Mouse (Mus musculus) small intestine, adult 2 months (tissue): ENCODE results near the gene Cyp1a2. TPM values are rescaled to one million over a fixed set of nuclear protein-coding genes. Genes with fewer than 3 reads are reported as not detected.

Experiments used
- H3K27ac ChIP-seq: fragments of 200-500 bp; 2 replicates; pipeline ENCODE4 v1.5.1; 2012; ENCODE audit warnings: low read depth, low read length, control low read depth, inconsistent platforms; ENCODE audit not compliant: insufficient read depth
- H3K27me3 ChIP-seq: fragments of 200-500 bp; 2 replicates; pipeline ENCODE4 v1.6.1; 2012; ENCODE audit warnings: mild to moderate bottlenecking, moderate library complexity, low read length, inconsistent platforms; ENCODE audit not compliant: control insufficient read depth, insufficient read depth
- H3K36me3 ChIP-seq: fragments of 200-500 bp; 2 replicates; pipeline ENCODE4 v1.6.1; 2012; ENCODE audit warnings: mild to moderate bottlenecking, low read length, control low read depth, inconsistent platforms; ENCODE audit not compliant: control insufficient read depth, insufficient read depth
- H3K4me1 ChIP-seq: fragments of 200-500 bp; 2 replicates; pipeline ENCODE4 v1.6.1; 2012; ENCODE audit warnings: low read length, inconsistent platforms, mixed read lengths; ENCODE audit not compliant: control insufficient read depth, insufficient read depth, insufficient read length
- H3K4me3 ChIP-seq: fragments of 200-500 bp; 2 replicates; pipeline ENCODE4 v1.5.1; 2012; ENCODE audit warnings: low read depth, mild to moderate bottlenecking, control low read depth, inconsistent platforms, low read length, moderate library complexity
- CTCF ChIP-seq: fragments of 200-500 bp; IDR thresholded peaks from 2 replicates; pipeline ENCODE4 v1.5.1; 2012; ENCODE audit warnings: low read depth, mild to moderate bottlenecking, control low read depth, inconsistent platforms, low read length, moderate library complexity, mixed read lengths; ENCODE audit not compliant: insufficient replicate concordance, insufficient read length; ENCODE audit errors: extremely low read depth
- POLR2A ChIP-seq: fragments of 200-500 bp; IDR thresholded peaks from 2 replicates; pipeline ENCODE4 v1.6.1; 2012; ENCODE audit warnings: low read depth, mild to moderate bottlenecking, control low read depth, inconsistent platforms, low read length, moderate library complexity
- WGBS: fragments of 180-500 bp; shearing (Covaris S2); methylation state at CpG from one replicate; pipeline ENCODE4 v1.1.7; 2018; 5-methylcytosine and 5-hydroxymethylcytosine counted together
- polyA plus RNA-seq: library from polyadenylated mRNA; depleted of rRNA; stranded (reverse); fragments of >200 nt; gene quantifications from 2 replicates; pipeline ENCODE4 v1.2.3, GENCODE M21; 2012

Gene Cyp1a2
- polyA plus RNA-seq, 1 experiment = not detected

DNA sequence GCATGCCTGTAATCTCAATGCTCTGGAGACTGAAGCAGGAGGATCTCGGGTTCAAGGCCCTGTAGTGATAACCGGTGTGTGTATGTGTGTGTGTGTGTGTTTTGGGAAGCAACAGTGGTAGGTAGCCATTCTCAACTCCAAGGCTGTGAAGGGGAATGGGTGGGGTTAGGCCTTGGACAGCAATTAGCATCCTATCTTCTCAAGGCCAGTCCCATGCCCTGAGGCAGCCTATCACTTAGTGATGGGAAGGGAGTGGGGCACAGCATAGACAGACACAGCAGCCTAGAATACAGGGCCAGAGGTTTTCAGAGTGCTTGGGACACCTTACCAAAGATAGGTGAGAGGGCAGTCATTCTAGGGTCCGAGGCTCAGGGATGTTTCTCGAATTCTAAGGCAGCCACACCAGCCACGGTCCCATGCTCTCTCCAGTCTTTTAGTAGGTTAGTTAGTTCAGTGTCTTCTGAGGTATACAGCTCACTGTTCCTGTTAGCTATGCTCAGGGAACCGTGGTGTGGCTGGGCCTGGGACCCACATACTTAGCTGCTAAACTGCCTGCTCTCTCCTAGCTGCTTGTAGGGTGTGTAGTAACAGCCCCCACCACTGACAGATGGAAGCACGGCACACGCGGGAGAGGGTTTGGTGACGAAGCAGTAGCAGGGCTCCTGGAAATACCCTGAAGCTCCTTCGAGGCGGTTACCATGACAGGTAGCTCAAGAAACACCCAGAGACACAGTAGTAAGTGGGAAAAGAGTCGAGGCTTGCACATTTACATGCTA, 41.5 kb downstream of the Cyp1a2 start:
- peaks cover 67% of the 10 kb centered on the region for H3K4me1 ChIP-seq
- H3K4me3 ChIP-seq = no peak overlapping the region
- peak overlapping the region; percentile 91 for H3K27ac ChIP-seq
- H3K36me3 ChIP-seq = no peaks in the 10 kb centered on the region
- H3K27me3 ChIP-seq = no peaks in the 10 kb centered on the region
- TF ChIP-seq CTCF (no peak), POLR2A (no peak)
- WGBS = 73% methylated on average over 13 of the region's 13 CpGs

DNA sequence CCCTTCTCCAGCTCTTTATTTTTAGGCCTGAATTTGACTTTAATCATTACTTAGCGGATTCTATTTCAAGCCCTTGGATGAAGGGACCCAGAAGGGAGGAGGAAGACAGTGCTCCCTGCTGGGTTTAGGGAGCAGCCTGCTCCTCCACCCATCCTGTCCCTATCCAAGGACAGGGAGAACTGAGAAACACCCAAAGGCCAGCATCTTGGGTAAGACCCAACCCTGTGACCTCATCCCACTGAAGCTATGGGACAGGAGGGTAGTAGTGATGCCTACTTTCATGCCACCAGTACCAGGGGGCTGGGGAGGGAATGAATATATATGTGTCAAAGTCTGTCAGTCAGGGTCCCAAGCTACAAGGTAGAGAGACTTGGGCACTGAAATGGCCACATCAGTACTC, 42.5 kb downstream of the Cyp1a2 start:
- TF ChIP-seq CTCF (no peak), POLR2A (no peak)
- Histone ChIP-seq H3K4me1 (peaks cover 62% of the 10 kb centered on the region), H3K27ac (peak overlapping the region; percentile 91), H3K36me3 (no peaks in the 10 kb centered on the region), H3K27me3 (no peaks in the 10 kb centered on the region), H3K4me3 (no peak overlapping the region)
- whole genome bisulfite sequencing = 95% methylated on average over 1 of the region's 1 CpGs

DNA sequence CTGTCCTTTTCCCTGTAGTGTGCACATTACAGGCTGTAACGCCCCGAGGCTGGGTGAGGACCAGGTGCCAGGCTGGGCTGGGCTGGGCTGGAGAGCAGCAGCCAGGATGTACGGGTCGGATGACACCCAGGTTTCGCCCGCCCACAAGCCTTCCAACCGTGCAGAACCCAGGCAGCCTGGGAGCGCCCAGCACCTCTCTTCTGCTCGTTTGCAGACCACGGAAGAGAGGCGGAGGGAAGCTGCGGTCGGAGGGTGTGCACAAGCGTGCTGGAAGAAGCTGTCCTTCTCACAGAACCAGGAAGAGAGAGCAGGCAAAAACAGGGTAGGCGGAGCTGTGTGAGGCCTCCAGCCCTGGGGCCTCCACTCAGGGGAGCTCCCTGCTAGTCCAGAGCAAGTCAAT, 43.1 kb downstream of the Cyp1a2 start:
- TF ChIP-seq CTCF (no peak), POLR2A (peak; percentile 49)
- Histone ChIP-seq H3K27me3 (no peaks in the 10 kb centered on the region), H3K4me3 (peak overlapping the region; percentile 31), H3K4me1 (peaks cover 63% of the 10 kb centered on the region), H3K27ac (peak overlapping the region; percentile 91), H3K36me3 (no peaks in the 10 kb centered on the region)
- under 1% methylated on average over 15 of the region's 15 CpGs for WGBS

- no peak for TF ChIP-seq POLR2A
- TF ChIP-seq CTCF = no peak
- Histone ChIP-seq H3K4me1 (peaks cover 67% of the 10 kb centered on the region), H3K4me3 (peak overlapping the region; percentile 31), H3K27me3 (no peaks in the 10 kb centered on the region), H3K36me3 (no peaks in the 10 kb centered on the region), H3K27ac (peak overlapping the region; percentile 91)
- 24% methylated on average over 5 of the region's 5 CpGs for WGBS
These were observed 43.7 kb downstream of the Cyp1a2 start for GRCm38 (mm10) chr9:57639661-57640328.

- peak overlapping the region; percentile 94 for H3K27ac ChIP-seq
- peaks cover 73% of the 10 kb centered on the region for H3K4me1 ChIP-seq
- peak overlapping the region; percentile 27; the same call in 1 of the 2 replicates for H3K4me3 ChIP-seq
- no peak for TF ChIP-seq CTCF
- no peak; the same call in 1 of the 2 replicates for TF ChIP-seq POLR2A
- H3K36me3 ChIP-seq = no peaks in the 10 kb centered on the region
- no peaks in the 10 kb centered on the region for H3K27me3 ChIP-seq
- 10% methylated on average over 8 of the region's 8 CpGs for WGBS
These were observed 44.6 kb downstream of the Cyp1a2 start for GRCm38 (mm10) chr9:57638651-57639459.

- no peaks in the 10 kb centered on the region for H3K27me3 ChIP-seq
- WGBS = 6% methylated on average over 6 of the region's 6 CpGs
- H3K4me1 ChIP-seq = peaks cover 70% of the 10 kb centered on the region
- TF ChIP-seq POLR2A = no peak
- no peak for TF ChIP-seq CTCF
- no peaks in the 10 kb centered on the region for H3K36me3 ChIP-seq
- peak overlapping the region; percentile 94 for H3K27ac ChIP-seq
- peak overlapping the region; percentile 27 for H3K4me3 ChIP-seq
These were observed 45.7 kb downstream of the Cyp1a2 start for GRCm38 (mm10) chr9:57637741-57638322.
